Mouse (Mus musculus): ENCODE results near the gene Cdkal1.

Cdkal1 gene

GRCm38 (mm10) chr13:29616654-29617171, 238.8 kb downstream of the Cdkal1 start:
- in situ Hi-C loops (cut with MboI; ENCODE audit: low pct_unique_long_range_greater_than_20kb in 1 of 2, low sequenced_read_pairs in 2 of 2, unreplicated experiment in 1 of 2), result no loop called here

GRCm38 (mm10) chr13:29615987-29616386, 239.5 kb downstream of the Cdkal1 start:
- in situ Hi-C loops (cut with MboI; ENCODE audit: low pct_unique_long_range_greater_than_20kb in 1 of 2, low sequenced_read_pairs in 2 of 2, unreplicated experiment in 1 of 2), result no loop called here

GRCm38 (mm10) chr13:29615081-29615480, 240.4 kb downstream of the Cdkal1 start:
- in situ Hi-C loops (cut with MboI; ENCODE audit: low pct_unique_long_range_greater_than_20kb in 1 of 2, low sequenced_read_pairs in 2 of 2, unreplicated experiment in 1 of 2), result no loop called here

- in situ Hi-C loops (cut with MboI; ENCODE audit: low pct_unique_long_range_greater_than_20kb in 1 of 2, low sequenced_read_pairs in 2 of 2, unreplicated experiment in 1 of 2), result no loop called here
Measured at GRCm38 (mm10) chr13:29610051-29610931, 245.2 kb downstream of the Cdkal1 start.

GRCm38 (mm10) chr13:29609441-29609840, 246.0 kb downstream of the Cdkal1 start:
- in situ Hi-C loops (cut with MboI; ENCODE audit: low pct_unique_long_range_greater_than_20kb in 1 of 2, low sequenced_read_pairs in 2 of 2, unreplicated experiment in 1 of 2), result no loop called here

- in situ Hi-C loops (cut with MboI; ENCODE audit: low pct_unique_long_range_greater_than_20kb in 1 of 2, low sequenced_read_pairs in 2 of 2, unreplicated experiment in 1 of 2), result no loop called here
Measured at GRCm38 (mm10) chr13:29604241-29604640, 251.2 kb downstream of the Cdkal1 start.

GRCm38 (mm10) chr13:29603597-29603996, 251.9 kb downstream of the Cdkal1 start:
- in situ Hi-C loops (cut with MboI; ENCODE audit: low pct_unique_long_range_greater_than_20kb in 1 of 2, low sequenced_read_pairs in 2 of 2, unreplicated experiment in 1 of 2), result no loop called here

- in situ Hi-C loops (cut with MboI; ENCODE audit: low pct_unique_long_range_greater_than_20kb in 1 of 2, low sequenced_read_pairs in 2 of 2, unreplicated experiment in 1 of 2), result no loop called here
Measured at GRCm38 (mm10) chr13:29601033-29601432, 254.4 kb downstream of the Cdkal1 start.

GRCm38 (mm10) chr13:29599646-29600045, 255.8 kb downstream of the Cdkal1 start:
- in situ Hi-C loops (cut with MboI; ENCODE audit: low pct_unique_long_range_greater_than_20kb in 1 of 2, low sequenced_read_pairs in 2 of 2, unreplicated experiment in 1 of 2), result no loop called here

- in situ Hi-C loops (cut with MboI; ENCODE audit: low pct_unique_long_range_greater_than_20kb in 1 of 2, low sequenced_read_pairs in 2 of 2, unreplicated experiment in 1 of 2), result no loop called here
Measured at GRCm38 (mm10) chr13:29596735-29597134, 258.7 kb downstream of the Cdkal1 start.

GRCm38 (mm10) chr13:29593096-29593495, 262.4 kb downstream of the Cdkal1 start:
- in situ Hi-C loops (cut with MboI; ENCODE audit: low pct_unique_long_range_greater_than_20kb in 1 of 2, low sequenced_read_pairs in 2 of 2, unreplicated experiment in 1 of 2), result no loop called here

GRCm38 (mm10) chr13:29590685-29591084, 264.8 kb downstream of the Cdkal1 start:
- in situ Hi-C loops (cut with MboI; ENCODE audit: low pct_unique_long_range_greater_than_20kb in 1 of 2, low sequenced_read_pairs in 2 of 2, unreplicated experiment in 1 of 2), result no loop called here

- in situ Hi-C loops (cut with MboI; ENCODE audit: low pct_unique_long_range_greater_than_20kb in 1 of 2, low sequenced_read_pairs in 2 of 2, unreplicated experiment in 1 of 2), result no loop called here
Measured at GRCm38 (mm10) chr13:29590164-29590563, 265.3 kb downstream of the Cdkal1 start.

GRCm38 (mm10) chr13:29588693-29589092, 266.8 kb downstream of the Cdkal1 start:
- in situ Hi-C loops (cut with MboI; ENCODE audit: low pct_unique_long_range_greater_than_20kb in 1 of 2, low sequenced_read_pairs in 2 of 2, unreplicated experiment in 1 of 2), result no loop called here

GRCm38 (mm10) chr13:29581762-29582700, 273.4 kb downstream of the Cdkal1 start:
- in situ Hi-C loops (cut with MboI; ENCODE audit: low pct_unique_long_range_greater_than_20kb in 1 of 2, low sequenced_read_pairs in 2 of 2, unreplicated experiment in 1 of 2), result no loop called here

GRCm38 (mm10) chr13:29580780-29581179, 274.7 kb downstream of the Cdkal1 start:
- in situ Hi-C loops (cut with MboI; ENCODE audit: low pct_unique_long_range_greater_than_20kb in 1 of 2, low sequenced_read_pairs in 2 of 2, unreplicated experiment in 1 of 2), result no loop called here

GRCm38 (mm10) chr13:29580009-29580408, 275.5 kb downstream of the Cdkal1 start:
- in situ Hi-C loops (cut with MboI; ENCODE audit: low pct_unique_long_range_greater_than_20kb in 1 of 2, low sequenced_read_pairs in 2 of 2, unreplicated experiment in 1 of 2), result no loop called here

- in situ Hi-C loops (cut with MboI; ENCODE audit: low pct_unique_long_range_greater_than_20kb in 1 of 2, low sequenced_read_pairs in 2 of 2, unreplicated experiment in 1 of 2), result no loop called here
Measured at GRCm38 (mm10) chr13:29578621-29579020, 276.9 kb downstream of the Cdkal1 start.

- in situ Hi-C loops (cut with MboI; ENCODE audit: low pct_unique_long_range_greater_than_20kb in 1 of 2, low sequenced_read_pairs in 2 of 2, unreplicated experiment in 1 of 2), result no loop called here
Measured at GRCm38 (mm10) chr13:29574784-29575183, 280.7 kb downstream of the Cdkal1 start.
